Mouse (Mus musculus) embryo, embryonic 9.5 days (tissue): ENCODE data around the gene Tmco3.

Experiments
- DNase-seq: peaks from one replicate; pipeline ENCODE4 v3.0.0-alpha.2; 2017; ENCODE audit errors: extremely low spot score

Tmco3 gene

DNA sequence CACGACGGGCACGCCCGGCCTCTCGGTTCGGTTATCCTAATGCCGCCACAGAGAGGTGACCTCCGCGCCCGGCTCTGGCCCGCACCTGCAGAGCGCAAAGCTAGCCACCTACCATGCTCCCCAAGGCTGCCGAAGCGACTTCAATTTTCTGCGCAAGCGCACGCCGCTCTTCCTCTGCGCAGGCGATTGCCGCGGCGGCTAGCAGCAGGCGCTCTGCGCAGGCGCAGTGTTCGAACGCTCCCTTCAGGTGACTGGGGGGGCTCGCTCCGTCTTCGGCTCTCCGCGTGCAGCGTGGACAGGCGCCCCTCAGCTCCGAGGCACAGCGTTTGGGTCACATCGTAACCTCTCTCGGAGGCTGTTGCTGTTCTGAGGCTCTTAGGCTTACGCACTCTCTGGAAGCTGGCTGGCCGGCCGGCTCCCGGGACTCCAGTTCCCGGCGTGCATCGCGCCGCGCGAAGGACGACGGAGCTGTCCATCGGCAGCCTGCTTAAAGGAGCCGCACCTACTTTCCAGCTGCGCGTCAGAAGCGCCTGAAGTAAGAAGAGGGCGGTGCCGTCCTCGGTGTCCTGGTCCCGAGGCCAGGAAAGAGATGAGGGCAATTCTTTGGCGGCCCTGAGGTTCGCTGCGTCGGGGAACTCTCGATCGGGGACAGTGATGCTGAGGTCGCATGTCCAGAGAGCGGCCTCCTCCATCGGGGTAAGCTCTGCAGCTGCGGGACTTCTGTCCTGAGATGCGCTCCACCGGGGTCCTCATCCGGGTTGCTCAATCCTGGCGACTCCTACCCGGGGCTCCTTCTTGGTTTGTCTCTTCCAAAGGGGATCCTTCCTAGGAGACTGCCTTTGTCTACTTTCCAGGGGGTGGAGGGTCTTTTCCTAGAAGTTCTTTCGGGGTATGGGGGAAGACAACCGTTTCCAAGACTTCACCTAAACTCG, at the start of gene Tmco3, which contains the start of gene Dcun1d2:
Gene Tmco3, plus strand, starts transcription at position 499 of the 932 bp plus-strand sequence.
Gene Dcun1d2, minus strand, starts transcription at position 440 of the 932 bp plus-strand sequence.
- peak; percentile 95 for DNase-seq

DNA sequence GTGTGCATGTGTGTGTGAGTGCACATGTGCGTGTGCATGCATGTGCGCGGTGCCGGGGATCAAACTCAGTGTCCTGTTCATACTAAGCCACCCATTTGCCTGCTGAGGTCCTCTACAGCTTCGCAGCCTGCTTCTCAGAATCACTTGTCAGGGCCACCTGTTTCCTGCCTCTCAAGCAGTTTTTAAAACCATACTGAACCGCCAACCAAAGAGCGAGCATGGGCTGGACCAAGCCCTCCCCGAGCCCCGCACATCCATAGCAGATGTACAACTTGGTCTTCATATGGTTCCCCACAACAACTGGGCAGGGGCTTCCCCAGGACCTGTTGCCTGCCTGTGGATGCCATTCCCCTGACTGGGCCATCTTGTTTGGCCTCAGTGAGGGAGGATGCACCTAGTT, 47.9 kb upstream of the Tmco3 start:
- no peak for DNase-seq

GRCm38 (mm10) chr8:13240691-13241090, 47.3 kb upstream of the Tmco3 start:
- DNase-seq: no peak

DNA sequence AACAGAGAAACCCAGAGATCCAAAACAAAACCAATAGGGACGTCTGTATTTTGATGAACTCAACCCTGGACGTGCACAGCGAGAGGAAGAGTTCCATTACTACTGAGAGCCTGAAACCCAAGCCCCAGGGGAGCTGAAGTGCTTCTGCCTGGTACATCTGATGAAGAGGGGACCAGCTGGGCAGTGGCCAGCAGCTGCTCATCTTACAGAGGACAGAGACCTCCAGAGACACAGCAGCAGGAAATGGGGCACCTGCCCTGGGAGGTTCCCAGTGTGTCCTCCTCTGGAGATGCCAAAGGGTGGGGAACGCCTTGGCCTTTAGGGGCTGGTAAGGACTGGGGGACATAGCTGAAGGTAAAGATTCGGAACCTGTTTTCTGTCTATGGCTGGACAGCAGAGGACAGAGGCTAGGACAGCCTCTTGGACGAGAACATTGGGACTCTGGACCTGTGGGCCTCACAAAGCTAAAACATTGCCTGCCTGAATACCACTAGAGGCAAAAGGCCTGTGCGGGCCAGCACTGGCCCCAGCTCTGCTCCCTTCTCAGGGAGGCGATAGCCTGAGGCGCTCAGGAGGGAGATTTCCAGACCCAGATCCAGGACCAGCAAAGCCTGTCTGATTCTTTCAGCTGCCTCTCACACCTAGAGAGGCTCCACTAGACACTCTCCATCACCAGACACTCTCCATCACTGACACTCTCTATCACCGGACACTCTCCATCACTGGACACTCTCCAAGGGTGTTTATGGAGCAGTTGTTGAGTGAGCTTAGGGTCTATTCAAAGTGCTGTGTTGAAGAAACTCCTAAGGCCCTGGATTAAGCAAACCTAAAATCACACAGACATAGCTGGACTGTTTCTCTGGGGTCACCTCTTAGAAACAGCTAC, 44.8 kb upstream of the Tmco3 start:
- no peak for DNase-seq

DNA sequence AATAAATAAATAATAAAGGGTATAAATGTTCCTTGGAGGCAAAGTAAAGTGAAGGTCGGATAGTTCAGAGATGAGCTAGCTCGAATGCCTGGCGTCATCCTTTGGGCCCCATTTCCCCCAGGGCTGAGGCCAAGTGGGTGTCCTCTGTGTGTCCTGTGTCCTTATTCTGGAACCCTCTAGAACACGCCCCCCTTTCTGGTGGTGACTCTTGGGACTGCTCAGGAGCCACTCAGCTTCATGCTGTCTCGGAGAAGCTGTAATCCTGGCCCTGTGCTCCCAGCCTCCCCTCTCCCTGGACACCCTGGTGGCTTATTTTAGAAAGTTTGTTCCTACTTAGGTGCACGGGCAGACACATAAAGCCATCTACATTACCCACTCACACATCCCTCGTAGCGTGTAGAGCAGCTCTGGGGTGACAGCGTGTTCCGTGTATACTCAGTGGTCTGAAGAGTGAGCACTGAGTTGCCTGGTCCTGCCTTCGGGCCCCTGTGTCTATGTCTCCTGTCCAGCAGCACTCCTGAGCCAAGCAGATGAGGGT, 43.6 kb upstream of the Tmco3 start:
- DNase-seq: no peak

GRCm38 (mm10) chr8:13252837-13253236, 35.2 kb upstream of the Tmco3 start:
- no peak for DNase-seq

- DNase-seq: no peak
Observed at GRCm38 (mm10) chr8:13253413-13253812, 34.6 kb upstream of the Tmco3 start.

DNA sequence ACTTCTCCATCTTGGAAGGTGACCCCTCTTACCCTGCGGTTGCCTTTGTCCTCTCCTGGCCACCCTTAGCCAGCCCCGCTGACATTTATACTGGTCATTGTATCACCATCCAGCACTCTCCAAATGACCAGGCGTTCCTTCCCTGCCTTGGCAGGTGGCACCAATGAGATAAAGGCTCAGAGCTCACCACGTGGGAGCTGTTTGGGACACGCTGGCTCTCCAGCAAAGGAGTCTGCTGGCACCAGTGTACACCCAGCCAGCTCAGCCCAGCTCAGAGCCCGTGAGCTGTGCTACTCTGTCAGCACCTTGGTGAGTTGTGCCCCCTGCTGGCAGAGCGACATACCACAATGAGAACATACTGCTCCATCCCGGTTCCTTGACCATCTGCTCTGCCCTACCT, 34.0 kb upstream of the Tmco3 start, which contains the start of gene Adprhl1:
Gene Adprhl1, minus strand, starts transcription at position 144 of the 400 bp plus-strand sequence.
- peak; percentile 49 for DNase-seq

DNA sequence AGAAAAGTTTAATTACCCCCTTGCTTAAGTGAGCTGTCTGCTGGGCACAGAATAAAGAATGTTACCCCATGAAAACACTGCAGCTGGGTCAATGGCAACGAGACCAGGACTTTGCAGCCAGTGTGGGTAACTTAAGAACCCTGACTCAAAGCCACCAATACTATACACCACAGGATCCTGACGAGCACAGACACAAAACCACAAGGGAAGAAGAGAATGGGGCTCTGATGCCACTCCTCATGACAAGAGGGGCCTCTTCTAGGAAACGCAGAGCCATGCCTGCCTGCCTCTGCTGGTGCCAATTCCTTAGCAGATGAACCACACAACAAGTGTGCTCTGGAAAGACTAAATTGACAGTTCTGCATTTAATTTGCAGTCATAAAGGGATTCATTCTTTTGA, 24.6 kb upstream of the Tmco3 start:
- no peak for DNase-seq

DNA sequence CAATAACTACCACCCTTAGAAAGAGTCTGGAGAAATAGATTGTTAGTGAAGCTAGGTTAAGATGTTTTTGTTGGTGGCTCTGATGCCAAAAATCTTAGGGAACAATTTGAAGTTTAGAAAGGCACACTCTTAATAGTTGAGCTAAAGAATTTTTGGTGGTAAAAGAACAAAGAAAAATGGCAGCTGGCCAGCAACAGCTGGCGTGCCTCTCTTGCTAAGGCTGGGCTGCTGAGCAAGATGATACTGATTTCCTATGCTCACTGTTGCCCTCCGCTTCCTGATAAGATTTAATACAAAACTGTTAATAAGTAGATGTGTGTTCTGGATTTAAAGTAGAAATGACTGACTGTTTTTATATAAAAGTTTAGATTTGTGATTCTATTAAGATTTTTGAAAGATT, 20.4 kb upstream of the Tmco3 start:
- DNase-seq: no peak

GRCm38 (mm10) chr8:13272834-13273233, 15.2 kb upstream of the Tmco3 start:
- no peak for DNase-seq

- DNase-seq: no peak
Observed at GRCm38 (mm10) chr8:13276941-13277447, 11.0 kb upstream of the Tmco3 start.

DNA sequence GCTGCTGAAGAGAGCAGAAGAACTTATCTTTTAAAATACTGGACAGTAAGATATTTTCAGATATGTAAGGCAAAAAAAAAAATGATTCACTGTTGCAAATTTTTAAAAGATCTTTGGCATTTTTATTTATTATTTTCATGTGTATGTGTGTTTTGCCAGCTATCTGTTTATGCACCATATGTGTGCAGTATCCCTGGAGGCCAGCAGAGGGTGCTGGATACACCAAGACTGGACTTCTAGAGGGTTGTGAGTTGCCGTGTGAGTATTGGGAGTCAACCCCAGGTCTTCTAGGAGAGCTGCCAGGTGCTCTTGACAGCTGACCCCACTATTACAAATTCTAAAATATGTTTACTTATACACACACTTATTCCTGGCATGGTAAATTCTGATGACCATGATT, 4.8 kb upstream of the Tmco3 start:
- no peak for DNase-seq

DNA sequence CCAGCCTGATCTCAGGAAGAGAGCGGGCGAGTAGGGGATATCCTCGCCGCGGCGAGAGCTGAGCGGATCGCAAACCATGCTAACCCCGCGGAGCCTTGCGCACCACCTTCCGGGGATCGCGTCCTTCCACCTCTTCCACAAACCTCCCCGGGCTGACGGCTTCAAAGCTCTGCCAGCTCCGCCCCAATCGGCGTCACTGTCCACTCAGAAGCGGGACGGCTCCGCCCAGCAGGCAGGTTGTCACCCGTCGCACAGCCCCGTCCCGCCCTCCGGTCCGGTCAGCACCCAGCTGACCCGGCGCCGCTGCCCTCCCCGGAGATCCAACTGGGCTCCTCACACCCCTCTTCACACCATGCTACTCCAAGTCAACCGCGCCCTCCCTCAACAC, 692 bp upstream of the Tmco3 start:
- peak; percentile 88 for DNase-seq

GRCm38 (mm10) chr8:13288646-13289045, 656 bp downstream of the Tmco3 start:
- DNase-seq: no peak

DNA sequence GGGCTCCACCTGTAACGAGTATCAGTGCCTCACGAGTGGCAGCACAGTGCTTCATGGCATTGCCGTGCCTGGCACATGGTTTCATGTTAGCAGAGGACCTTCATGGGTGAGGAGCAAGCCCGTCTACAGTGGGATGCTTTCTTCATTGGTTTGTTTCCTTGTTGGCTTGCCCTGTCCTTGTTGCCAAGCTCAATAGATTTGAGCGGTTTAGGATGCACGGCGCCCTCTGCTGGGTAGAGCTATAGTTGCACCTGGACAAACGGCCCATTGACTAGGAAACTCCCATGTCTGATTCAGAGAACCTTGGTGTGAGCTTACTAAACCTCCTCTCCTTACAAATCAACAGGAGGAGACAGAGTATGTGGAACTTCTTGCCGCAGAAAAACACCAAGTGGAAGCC, 4.4 kb downstream of the Tmco3 start:
- DNase-seq: peak; percentile 79

DNA sequence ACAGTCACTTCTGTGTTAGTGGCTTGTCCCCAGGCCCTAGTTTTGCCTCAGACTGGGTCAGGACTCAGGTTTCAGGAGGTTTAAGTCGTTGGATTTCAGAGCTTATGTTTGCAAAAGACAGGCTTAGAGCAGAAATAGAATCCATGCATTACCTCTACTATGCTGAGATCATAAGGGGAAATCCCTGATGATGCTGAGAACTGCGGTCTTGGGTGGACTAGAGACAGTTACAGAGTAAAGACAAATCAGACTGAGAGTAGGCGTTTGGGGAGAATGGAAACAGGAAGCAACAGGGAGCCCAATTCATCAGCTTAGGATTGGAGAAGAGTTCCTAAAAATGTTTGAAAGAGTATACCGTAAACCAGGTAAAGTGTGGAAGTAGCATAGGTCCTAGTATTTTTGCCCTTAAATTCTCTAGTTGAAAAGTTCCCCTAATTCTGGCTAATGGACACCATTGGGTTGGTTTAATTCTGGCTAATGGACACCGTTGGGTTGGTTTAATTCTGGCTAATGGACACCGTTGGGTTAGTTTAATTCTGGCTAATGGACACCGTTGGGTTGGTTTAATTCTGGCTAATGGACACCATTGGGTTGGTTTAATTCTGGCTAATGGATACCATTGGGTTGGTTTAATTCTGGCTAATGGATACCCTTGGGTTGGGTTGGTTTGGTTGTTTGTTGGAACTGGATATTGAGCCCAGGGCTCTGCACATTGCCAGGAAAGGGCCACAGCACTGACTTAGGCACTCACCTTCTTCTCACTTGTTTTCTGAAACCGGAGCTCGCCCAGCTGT, 5.9 kb downstream of the Tmco3 start:
- no peak for DNase-seq

- DNase-seq: no peak
Observed at GRCm38 (mm10) chr8:13299571-13299970, 11.6 kb downstream of the Tmco3 start.

GRCm38 (mm10) chr8:13301036-13301435, 13.0 kb downstream of the Tmco3 start:
- no peak for DNase-seq

- DNase-seq: no peak
Observed at GRCm38 (mm10) chr8:13305459-13305858, 17.5 kb downstream of the Tmco3 start.

DNA sequence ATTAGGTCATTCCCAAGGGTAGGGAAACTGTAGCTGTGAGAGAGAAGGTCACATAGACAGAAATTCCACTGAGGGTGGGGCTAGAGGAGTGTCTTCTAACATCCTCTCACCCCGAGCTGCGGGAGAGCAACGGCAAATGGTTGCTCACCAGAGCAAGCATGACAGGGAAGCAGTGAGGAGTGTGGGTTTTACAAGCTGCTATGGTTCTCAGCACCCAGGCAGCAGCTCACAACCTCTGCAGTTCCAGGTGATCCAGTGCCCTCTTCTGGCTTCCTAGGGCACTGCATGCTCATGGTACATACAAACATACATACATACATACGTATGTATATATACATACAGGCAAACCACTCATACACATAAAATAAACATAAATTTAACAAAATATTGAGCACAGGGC, 17.9 kb downstream of the Tmco3 start:
- DNase-seq: no peak
